Mouse (Mus musculus) cortical plate, adult 2 months (tissue): ENCODE results near the gene Hexb.

Source experiments
- CTCF ChIP-seq: fragments of 200-500 bp; IDR thresholded peaks from 2 replicates; pipeline ENCODE4 v1.5.1; 2011; ENCODE audit warnings: mild to moderate bottlenecking, control low read depth, low read length; ENCODE audit not compliant: insufficient read depth; ENCODE audit errors: extremely low read depth
- POLR2A ChIP-seq: fragments of 200-500 bp; IDR thresholded peaks from 2 replicates; pipeline ENCODE4 v1.6.1; 2011; ENCODE audit warnings: mild to moderate bottlenecking, low read length, control low read depth; ENCODE audit not compliant: insufficient read depth; ENCODE audit errors: extremely low read depth

- TF ChIP-seq CTCF, result no peak
- TF ChIP-seq POLR2A, result no peak
These were observed 18.0 kb upstream of the Hexb start for GRCm38 (mm10) chr13:97216196-97216595.
